Mouse (Mus musculus) heart, postnatal 0 days (tissue): ENCODE results near the gene Pdcd7.

ENCODE experiments used
- CTCF ChIP-seq: IDR thresholded peaks from 2 replicates; pipeline ENCODE4 v1.5.1; 2016; ENCODE audit warnings: antibody characterized with exemption, control low read depth, low read depth
- EP300 ChIP-seq: IDR thresholded peaks from 2 replicates; pipeline ENCODE4 v1.6.1; 2016; ENCODE audit warnings: antibody characterized with exemption, low read depth

- TF ChIP-seq CTCF, result no peak
- TF ChIP-seq EP300, result no peak
Measured at GRCm38 (mm10) chr9:65306672-65307071, 39.2 kb upstream of the Pdcd7 start.
